Mouse (Mus musculus): ENCODE measurements around the gene Prkce. TPM values are rescaled to one million over a fixed set of nuclear protein-coding genes. Genes with fewer than 3 reads are reported as not detected.

Gene Prkce
- polyA plus RNA-seq, 1 experiment from 2014 or later: 4.4 TPM

- H3K9ac ChIP-seq (ENCODE audit: low read length): no peak overlapping the region
- 68% methylated on average over 2 of the region's 2 CpGs for WGBS
- H3K4me3 ChIP-seq (replicated peaks; ENCODE audit: low read length): no peak overlapping the region
- ATAC-seq (ENCODE audit: insufficient read depth, low FRiP score): no peak
- no peaks in the 10 kb centered on the region for H3K9me3 ChIP-seq (replicated peaks; ENCODE audit: control insufficient read depth, low read length)
- H3K27ac ChIP-seq (ENCODE audit: low read length): no peak overlapping the region
- no peaks in the 10 kb centered on the region for H3K36me3 ChIP-seq (ENCODE audit: control insufficient read depth, insufficient read depth, low read length)
- peaks cover 9% of the 10 kb centered on the region; the same call in 1 of the 2 replicates for H3K4me1 ChIP-seq (ENCODE audit: control insufficient read depth, insufficient read depth, low read length)
- no peaks in the 10 kb centered on the region for H3K27me3 ChIP-seq (ENCODE audit: control insufficient read depth, insufficient read depth, low read length)
- H3K4me2 ChIP-seq (ENCODE audit: low read depth, low read length): no peak overlapping the region
Measured at GRCm38 (mm10) chr17:86434781-86435180, 267.2 kb downstream of the Prkce start.

- H3K4me2 ChIP-seq (ENCODE audit: low read depth, low read length): no peak overlapping the region
- no peaks in the 10 kb centered on the region for H3K27me3 ChIP-seq (ENCODE audit: control insufficient read depth, insufficient read depth, low read length)
- peaks cover 9% of the 10 kb centered on the region; the same call in 1 of the 2 replicates for H3K4me1 ChIP-seq (ENCODE audit: control insufficient read depth, insufficient read depth, low read length)
- 90% methylated on average over 1 of the region's 1 CpGs for WGBS
- no peak overlapping the region for H3K27ac ChIP-seq (ENCODE audit: low read length)
- no peak for ATAC-seq (ENCODE audit: insufficient read depth, low FRiP score)
- no peak overlapping the region for H3K4me3 ChIP-seq (replicated peaks; ENCODE audit: low read length)
- H3K9me3 ChIP-seq (replicated peaks; ENCODE audit: control insufficient read depth, low read length): no peaks in the 10 kb centered on the region
- no peak overlapping the region for H3K9ac ChIP-seq (ENCODE audit: low read length)
- no peaks in the 10 kb centered on the region for H3K36me3 ChIP-seq (ENCODE audit: control insufficient read depth, insufficient read depth, low read length)
Measured at GRCm38 (mm10) chr17:86435570-86435969, 268.0 kb downstream of the Prkce start.

- 94% methylated on average over 2 of the region's 2 CpGs for WGBS
- Histone ChIP-seq H3K4me2 (ENCODE audit: low read depth, low read length) (no peak overlapping the region), H3K4me3 (replicated peaks; ENCODE audit: low read length) (no peak overlapping the region), H3K9me3 (replicated peaks; ENCODE audit: control insufficient read depth, low read length) (no peaks in the 10 kb centered on the region), H3K27me3 (ENCODE audit: control insufficient read depth, insufficient read depth, low read length) (no peaks in the 10 kb centered on the region), H3K9ac (ENCODE audit: low read length) (no peak overlapping the region), H3K4me1 (ENCODE audit: control insufficient read depth, insufficient read depth, low read length) (peaks cover 9% of the 10 kb centered on the region; the same call in 1 of the 2 replicates), H3K36me3 (ENCODE audit: control insufficient read depth, insufficient read depth, low read length) (no peaks in the 10 kb centered on the region), H3K27ac (ENCODE audit: low read length) (no peak overlapping the region)
- no peak for ATAC-seq (ENCODE audit: insufficient read depth, low FRiP score)
Measured at GRCm38 (mm10) chr17:86435984-86436383, 268.4 kb downstream of the Prkce start.

- Histone ChIP-seq H3K4me2 (ENCODE audit: low read depth, low read length) (peak overlapping the region; percentile 28; the same call in 1 of the 2 replicates), H3K36me3 (ENCODE audit: control insufficient read depth, insufficient read depth, low read length) (no peaks in the 10 kb centered on the region), H3K9me3 (replicated peaks; ENCODE audit: control insufficient read depth, low read length) (no peaks in the 10 kb centered on the region), H3K9ac (ENCODE audit: low read length) (no peak overlapping the region), H3K27ac (ENCODE audit: low read length) (no peak overlapping the region), H3K4me3 (replicated peaks; ENCODE audit: low read length) (no peak overlapping the region), H3K27me3 (ENCODE audit: control insufficient read depth, insufficient read depth, low read length) (no peaks in the 10 kb centered on the region), H3K4me1 (ENCODE audit: control insufficient read depth, insufficient read depth, low read length) (peaks cover 9% of the 10 kb centered on the region; the same call in 1 of the 2 replicates)
- WGBS: 86% methylated on average over 12 of the region's 12 CpGs
- ATAC-seq (ENCODE audit: insufficient read depth, low FRiP score): no peak
Measured at GRCm38 (mm10) chr17:86436583-86437370, 269.2 kb downstream of the Prkce start.

GRCm38 (mm10) chr17:86437516-86438277 is 270.1 kb downstream of the Prkce start:
- peaks cover 9% of the 10 kb centered on the region; the same call in 1 of the 2 replicates for H3K4me1 ChIP-seq (ENCODE audit: control insufficient read depth, insufficient read depth, low read length)
- 59% methylated on average over 20 of the region's 20 CpGs for WGBS
- H3K4me3 ChIP-seq (replicated peaks; ENCODE audit: low read length): no peak overlapping the region
- no peaks in the 10 kb centered on the region for H3K36me3 ChIP-seq (ENCODE audit: control insufficient read depth, insufficient read depth, low read length)
- H3K27me3 ChIP-seq (ENCODE audit: control insufficient read depth, insufficient read depth, low read length): no peaks in the 10 kb centered on the region
- no peaks in the 10 kb centered on the region for H3K9me3 ChIP-seq (replicated peaks; ENCODE audit: control insufficient read depth, low read length)
- ATAC-seq (ENCODE audit: insufficient read depth, low FRiP score): no peak
- H3K27ac ChIP-seq (ENCODE audit: low read length): no peak overlapping the region
- 0 out of 2 replicates have a peak overlapping the region, but pooled peaks have one; percentile 8 for H3K9ac ChIP-seq (ENCODE audit: low read length)
- peak overlapping the region; percentile 28 for H3K4me2 ChIP-seq (ENCODE audit: low read depth, low read length)

- Histone ChIP-seq H3K4me2 (ENCODE audit: low read depth, low read length) (no peak overlapping the region), H3K36me3 (ENCODE audit: control insufficient read depth, insufficient read depth, low read length) (no peaks in the 10 kb centered on the region), H3K27me3 (ENCODE audit: control insufficient read depth, insufficient read depth, low read length) (no peaks in the 10 kb centered on the region), H3K4me3 (replicated peaks; ENCODE audit: low read length) (no peak overlapping the region), H3K9me3 (replicated peaks; ENCODE audit: control insufficient read depth, low read length) (no peaks in the 10 kb centered on the region), H3K4me1 (ENCODE audit: control insufficient read depth, insufficient read depth, low read length) (peaks cover 9% of the 10 kb centered on the region; the same call in 1 of the 2 replicates), H3K9ac (ENCODE audit: low read length) (no peak overlapping the region), H3K27ac (ENCODE audit: low read length) (no peak overlapping the region)
- ATAC-seq (ENCODE audit: insufficient read depth, low FRiP score): no peak
- WGBS: 79% methylated on average over 3 of the region's 3 CpGs
Measured at GRCm38 (mm10) chr17:86438278-86438661, 270.7 kb downstream of the Prkce start.

GRCm38 (mm10) chr17:86438763-86439162 is 271.2 kb downstream of the Prkce start:
- WGBS: 61% methylated on average over 5 of the region's 5 CpGs
- Histone ChIP-seq H3K36me3 (ENCODE audit: control insufficient read depth, insufficient read depth, low read length) (no peaks in the 10 kb centered on the region), H3K4me1 (ENCODE audit: control insufficient read depth, insufficient read depth, low read length) (peaks cover 9% of the 10 kb centered on the region; the same call in 1 of the 2 replicates), H3K27me3 (ENCODE audit: control insufficient read depth, insufficient read depth, low read length) (no peaks in the 10 kb centered on the region), H3K9me3 (replicated peaks; ENCODE audit: control insufficient read depth, low read length) (no peaks in the 10 kb centered on the region), H3K9ac (ENCODE audit: low read length) (no peak overlapping the region), H3K27ac (ENCODE audit: low read length) (no peak overlapping the region), H3K4me3 (replicated peaks; ENCODE audit: low read length) (no peak overlapping the region), H3K4me2 (ENCODE audit: low read depth, low read length) (no peak overlapping the region)
- ATAC-seq (ENCODE audit: insufficient read depth, low FRiP score): peak; percentile 40; the same call in 1 of the 2 replicates

- H3K27me3 ChIP-seq (ENCODE audit: control insufficient read depth, insufficient read depth, low read length): no peaks in the 10 kb centered on the region
- H3K36me3 ChIP-seq (ENCODE audit: control insufficient read depth, insufficient read depth, low read length): no peaks in the 10 kb centered on the region
- H3K4me3 ChIP-seq (replicated peaks; ENCODE audit: low read length): no peak overlapping the region
- WGBS: 82% methylated on average over 7 of the region's 7 CpGs
- H3K9ac ChIP-seq (ENCODE audit: low read length): no peak overlapping the region
- H3K27ac ChIP-seq (ENCODE audit: low read length): no peak overlapping the region
- peaks cover 17% of the 10 kb centered on the region for H3K4me1 ChIP-seq (ENCODE audit: control insufficient read depth, insufficient read depth, low read length)
- no peak for ATAC-seq (ENCODE audit: insufficient read depth, low FRiP score)
- no peak overlapping the region for H3K4me2 ChIP-seq (ENCODE audit: low read depth, low read length)
- no peaks in the 10 kb centered on the region for H3K9me3 ChIP-seq (replicated peaks; ENCODE audit: control insufficient read depth, low read length)
Measured at GRCm38 (mm10) chr17:86441098-86441497, 273.5 kb downstream of the Prkce start.

- 75% methylated on average over 7 of the region's 7 CpGs for WGBS
Measured at GRCm38 (mm10) chr17:86443886-86444285, 276.3 kb downstream of the Prkce start.

More at GRCm38 (mm10) chr17:86443886-86444285, 276.3 kb downstream of the Prkce start:
- Histone ChIP-seq H3K27ac (ENCODE audit: low read length) (no peak overlapping the region), H3K27me3 (ENCODE audit: control insufficient read depth, insufficient read depth, low read length) (no peaks in the 10 kb centered on the region), H3K9me3 (replicated peaks; ENCODE audit: control insufficient read depth, low read length) (peaks cover 6% of the 10 kb centered on the region; the same call in 1 of the 2 replicates), H3K4me2 (ENCODE audit: low read depth, low read length) (no peak overlapping the region), H3K4me1 (ENCODE audit: control insufficient read depth, insufficient read depth, low read length) (peaks cover 9% of the 10 kb centered on the region), H3K4me3 (replicated peaks; ENCODE audit: low read length) (no peak overlapping the region), H3K9ac (ENCODE audit: low read length) (no peak overlapping the region), H3K36me3 (ENCODE audit: control insufficient read depth, insufficient read depth, low read length) (no peaks in the 10 kb centered on the region)
- no peak for ATAC-seq (ENCODE audit: insufficient read depth, low FRiP score)

Measured in stomach, embryonic 16.5 days (tissue).